Mouse (Mus musculus) midbrain, embryonic 12.5 days (tissue): ENCODE results near the gene Slc35a3. TPM values are rescaled to one million over a fixed set of nuclear protein-coding genes. Genes with fewer than 3 reads are reported as not detected.
A peak's percentile ranks its signal among the peaks of the same experiment; 100 is the strongest.
"Not testable (repeated sequence)": the region's sequence is repeated elsewhere in the genome, so short reads cannot be mapped to it uniquely, and the experiment has no call there.

ENCODE experiments used
- ATAC-seq: fragments of 200-750 bp; cut with Nextera tagmentation; 2 replicates; pipeline ENCODE4 v1.8.0; 2017; ENCODE audit warnings: low read depth, moderate TSS enrichment, moderate library complexity; ENCODE audit not compliant: low FRiP score
- H3K27ac ChIP-seq: fragments of 300-500 bp; sonication (generic); replicated peaks from 2 replicates; pipeline ENCODE4 v1.5.1; 2016; ENCODE audit warnings: mild to moderate bottlenecking
- H3K27me3 ChIP-seq: fragments of 300-500 bp; sonication (generic); 2 replicates; pipeline ENCODE4 v1.6.1; 2016; ENCODE audit warnings: mild to moderate bottlenecking
- H3K36me3 ChIP-seq: fragments of 300-500 bp; sonication (generic); 2 replicates; pipeline ENCODE4 v1.6.1; 2016
- H3K4me1 ChIP-seq: fragments of 300-500 bp; sonication (generic); 2 replicates; pipeline ENCODE4 v1.6.1; 2016
- H3K4me2 ChIP-seq: fragments of 300-500 bp; sonication (generic); replicated peaks from 2 replicates; pipeline ENCODE4 v1.6.1; 2016; ENCODE audit warnings: mild to moderate bottlenecking, moderate library complexity
- H3K4me3 ChIP-seq: fragments of 300-500 bp; sonication (generic); 2 replicates; pipeline ENCODE4 v1.5.1; 2016; ENCODE audit warnings: mild to moderate bottlenecking
- H3K9ac ChIP-seq: fragments of 300-500 bp; sonication (generic); replicated peaks from 2 replicates; pipeline ENCODE4 v1.6.1; 2016; ENCODE audit warnings: mild to moderate bottlenecking, moderate library complexity
- H3K9me3 ChIP-seq: fragments of 300-500 bp; sonication (generic); 2 replicates; pipeline ENCODE4 v1.6.1; 2016; ENCODE audit warnings: mild to moderate bottlenecking
- WGBS: fragments of 180-500 bp; shearing (Covaris S2); methylation state at CpG from one replicate; pipeline ENCODE4 v1.1.7; 2016; 5-methylcytosine and 5-hydroxymethylcytosine counted together
- polyA plus RNA-seq: library from polyadenylated mRNA; unstranded; fragments of >200 nt; fragmentation: Nextera tagmentation; extraction: Ambion mirVana; gene quantifications from 2 replicates; pipeline ENCODE4 v1.2.1, GENCODE M21; 2016

Gene Slc35a3
- 8.5 and 8.7 TPM in 2 replicates for polyA plus RNA-seq

- WGBS, result 5% methylated on average over 8 of the region's 8 CpGs
Measured at GRCm38 (mm10) chr3:116712436-116712881, at the start of gene Slc35a3. Gene Slc35a3 (minus strand): TSS chr3:116712831.

DNA sequence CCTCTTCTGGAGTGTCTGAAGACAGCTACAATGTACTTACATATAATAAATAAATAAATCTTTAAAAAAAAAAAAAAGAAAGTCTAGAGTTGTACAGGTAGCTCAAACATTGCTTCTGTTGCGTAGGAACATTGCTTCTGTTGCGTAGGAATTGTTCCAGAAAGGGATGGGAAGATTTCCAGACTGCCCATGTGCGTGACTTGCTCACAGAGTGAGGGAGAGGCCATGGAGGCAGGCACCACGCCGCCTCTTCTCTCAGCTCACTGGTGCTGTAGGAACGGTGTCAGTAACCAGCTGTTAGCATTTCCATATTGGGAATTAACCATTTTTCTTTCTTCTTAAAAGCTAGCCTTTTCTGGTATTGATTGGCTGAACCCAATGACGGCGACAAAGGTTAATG, 40.2 kb upstream of the Slc35a3 start:
- WGBS, result 94% methylated on average over 8 of the region's 8 CpGs
- Histone ChIP-seq H3K9me3 (no peaks in the 10 kb centered on the region), H3K9ac (no peak overlapping the region), H3K27ac (no peak overlapping the region), H3K27me3 (no peaks in the 10 kb centered on the region), H3K4me2 (no peak overlapping the region), H3K4me1 (no peaks in the 10 kb centered on the region), H3K4me3 (no peak overlapping the region), H3K36me3 (peaks cover 33% of the 10 kb centered on the region)
- no peak for ATAC-seq

More at GRCm38 (mm10) chr3:116712436-116712881, at the start of gene Slc35a3:
- peak; percentile 21; the same call in 1 of the 2 replicates for ATAC-seq
- Histone ChIP-seq H3K4me3 (peak within 1 kb of the TSS; percentile 93), H3K9me3 (no peaks in the 10 kb centered on the region), H3K27me3 (peaks cover 16% of the 10 kb centered on the region), H3K36me3 (no peaks in the 10 kb centered on the region), H3K4me1 (peaks cover 13% of the 10 kb centered on the region), H3K27ac (peak within 1 kb of the TSS; percentile 27), H3K4me2 (peak within 1 kb of the TSS; percentile 76), H3K9ac (peak within 1 kb of the TSS; percentile 93)

- Histone ChIP-seq H3K4me1 (no peaks in the 10 kb centered on the region), H3K9ac (no peak overlapping the region), H3K4me2 (no peak overlapping the region), H3K9me3 (no peaks in the 10 kb centered on the region), H3K27ac (no peak overlapping the region), H3K4me3 (no peak overlapping the region), H3K27me3 (no peaks in the 10 kb centered on the region), H3K36me3 (peaks cover 24% of the 10 kb centered on the region)
- 81% methylated on average over 4 of the region's 4 CpGs for WGBS
- ATAC-seq, result 0 out of 2 replicates have a peak, but pooled peaks have one; percentile 48
Measured at GRCm38 (mm10) chr3:116751191-116751860, 38.7 kb upstream of the Slc35a3 start.

GRCm38 (mm10) chr3:116748391-116749170, 36.0 kb upstream of the Slc35a3 start:
- no peak overlapping the region for H3K4me2 ChIP-seq
- ATAC-seq, result no peak
- H3K4me1 ChIP-seq, result no peaks in the 10 kb centered on the region
- H3K27ac ChIP-seq, result no peak overlapping the region
- H3K27me3 ChIP-seq, result no peaks in the 10 kb centered on the region
- H3K9me3 ChIP-seq, result no peaks in the 10 kb centered on the region
- 59% methylated on average over 8 of the region's 8 CpGs for WGBS
- no peak overlapping the region for H3K4me3 ChIP-seq
- peaks cover 23% of the 10 kb centered on the region for H3K36me3 ChIP-seq
- H3K9ac ChIP-seq, result no peak overlapping the region

DNA sequence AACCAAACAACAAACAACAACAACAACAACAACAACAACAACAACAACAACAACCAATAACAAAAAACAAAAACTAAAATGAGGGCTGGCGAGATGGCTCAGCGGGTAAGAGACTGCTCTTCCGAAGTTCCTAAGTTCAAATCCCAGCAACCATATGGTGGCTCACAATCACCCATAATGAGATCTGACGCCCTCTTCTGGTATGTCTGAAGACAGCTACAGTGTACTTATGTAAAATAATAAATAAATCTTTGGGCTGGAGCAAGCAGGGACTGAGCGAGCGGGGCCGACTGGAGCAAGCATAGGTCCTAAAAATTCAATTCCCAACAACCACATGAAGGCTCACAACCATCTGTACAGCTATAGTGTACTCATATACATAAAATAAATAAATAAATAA, 35.0 kb upstream of the Slc35a3 start:
- not testable (repeated sequence) for H3K27ac ChIP-seq, ATAC-seq, H3K27me3 ChIP-seq, H3K9me3 ChIP-seq, H3K4me1 ChIP-seq, H3K4me2 ChIP-seq, H3K4me3 ChIP-seq, H3K9ac ChIP-seq
- WGBS, result 89% methylated on average over 7 of the region's 7 CpGs
- peaks cover 20% of the 10 kb centered on the region for H3K36me3 ChIP-seq

DNA sequence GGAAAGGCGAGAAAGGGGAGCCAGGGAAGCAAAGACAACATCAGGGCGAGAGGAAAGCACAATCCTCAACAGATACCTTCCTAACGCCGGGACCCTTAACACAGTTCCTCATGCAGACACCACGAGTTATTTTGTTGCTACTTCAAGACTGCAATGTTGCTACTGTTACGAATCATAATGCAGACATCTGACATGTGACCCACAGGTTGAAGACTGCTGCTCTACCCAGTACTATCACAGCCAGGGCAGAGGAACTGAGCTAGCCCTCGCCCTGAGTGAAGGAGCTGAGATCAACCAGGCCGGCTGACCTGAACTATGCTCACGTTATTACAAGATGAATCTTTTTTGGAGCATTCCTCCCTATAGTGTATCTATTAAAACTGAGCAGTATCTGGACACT, 28.3 kb upstream of the Slc35a3 start:
- no peak for ATAC-seq
- H3K4me3 ChIP-seq, result no peak overlapping the region
- H3K27me3 ChIP-seq, result no peaks in the 10 kb centered on the region
- H3K36me3 ChIP-seq, result peaks cover 4% of the 10 kb centered on the region
- no peak overlapping the region for H3K9ac ChIP-seq
- H3K4me2 ChIP-seq, result no peak overlapping the region
- no peaks in the 10 kb centered on the region for H3K9me3 ChIP-seq
- no peaks in the 10 kb centered on the region for H3K4me1 ChIP-seq
- no peak overlapping the region for H3K27ac ChIP-seq
- WGBS, result 86% methylated on average over 9 of the region's 9 CpGs

GRCm38 (mm10) chr3:116740106-116740505, 27.5 kb upstream of the Slc35a3 start:
- Histone ChIP-seq H3K27ac (no peak overlapping the region), H3K36me3 (peaks cover 4% of the 10 kb centered on the region), H3K9ac (no peak overlapping the region), H3K4me2 (no peak overlapping the region), H3K27me3 (no peaks in the 10 kb centered on the region), H3K9me3 (no peaks in the 10 kb centered on the region), H3K4me3 (no peak overlapping the region), H3K4me1 (no peaks in the 10 kb centered on the region)
- no peak for ATAC-seq
- 95% methylated on average over 5 of the region's 5 CpGs for WGBS

DNA sequence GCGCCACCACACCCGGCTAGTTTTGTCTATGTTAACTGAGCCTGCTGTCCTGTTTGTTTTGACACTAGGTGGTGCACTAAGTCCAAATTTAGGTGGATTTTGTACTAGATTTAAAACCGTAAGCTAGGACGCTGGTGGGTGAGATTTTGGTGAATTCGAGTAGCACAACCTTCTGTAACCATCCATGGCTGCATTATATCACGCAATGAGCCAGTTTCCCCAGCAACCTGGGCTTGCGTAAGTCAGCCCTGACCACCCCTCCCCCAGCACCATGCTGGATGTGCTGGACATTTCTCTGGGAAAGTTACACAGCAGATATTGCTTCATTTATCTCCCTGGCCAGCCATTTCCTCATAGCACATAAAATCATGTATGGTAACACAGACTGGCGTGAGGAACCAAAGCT, 24.7 kb upstream of the Slc35a3 start:
- Histone ChIP-seq H3K4me3 (no peak overlapping the region), H3K9me3 (no peaks in the 10 kb centered on the region), H3K4me2 (no peak overlapping the region), H3K27me3 (no peaks in the 10 kb centered on the region), H3K36me3 (no peaks in the 10 kb centered on the region), H3K9ac (no peak overlapping the region), H3K27ac (no peak overlapping the region), H3K4me1 (no peaks in the 10 kb centered on the region)
- WGBS, result 83% methylated on average over 8 of the region's 8 CpGs
- no peak for ATAC-seq

- no peak for ATAC-seq
- H3K4me2 ChIP-seq, result no peak overlapping the region
- H3K27ac ChIP-seq, result no peak overlapping the region
Measured at GRCm38 (mm10) chr3:116729483-116730174, 17.0 kb upstream of the Slc35a3 start.

DNA sequence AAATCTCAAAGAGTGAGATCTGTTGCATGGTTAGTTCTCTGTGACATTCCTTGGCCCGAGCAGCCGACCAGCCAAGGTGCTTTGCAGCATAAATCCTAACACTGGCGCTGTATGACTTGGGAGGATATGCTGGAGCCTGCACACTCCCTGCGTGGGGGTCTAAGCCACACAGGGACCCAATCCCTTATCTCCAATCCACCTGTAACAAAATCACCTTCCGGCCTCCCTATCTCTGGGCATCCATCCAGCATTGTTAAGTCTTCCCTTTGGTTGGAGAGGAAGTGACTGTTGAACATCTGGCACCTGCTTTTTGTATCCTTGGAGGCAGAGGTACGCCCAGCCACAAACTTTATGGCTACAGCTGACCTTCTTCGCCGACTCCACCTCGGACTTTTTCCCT, 14.2 kb upstream of the Slc35a3 start:
- Histone ChIP-seq H3K36me3 (no peaks in the 10 kb centered on the region), H3K27me3 (no peaks in the 10 kb centered on the region), H3K27ac (no peak overlapping the region), H3K9me3 (no peaks in the 10 kb centered on the region), H3K4me3 (no peak overlapping the region), H3K4me1 (peaks cover 5% of the 10 kb centered on the region; the same call in 1 of the 2 replicates), H3K9ac (no peak overlapping the region), H3K4me2 (no peak overlapping the region)
- no peak for ATAC-seq
- WGBS, result 77% methylated on average over 9 of the region's 9 CpGs

More at GRCm38 (mm10) chr3:116729483-116730174, 17.0 kb upstream of the Slc35a3 start:
- Histone ChIP-seq H3K36me3 (no peaks in the 10 kb centered on the region), H3K4me3 (no peak overlapping the region), H3K9me3 (no peaks in the 10 kb centered on the region), H3K4me1 (peaks cover 5% of the 10 kb centered on the region; the same call in 1 of the 2 replicates), H3K27me3 (no peaks in the 10 kb centered on the region), H3K9ac (no peak overlapping the region)
- 85% methylated on average over 2 of the region's 2 CpGs for WGBS

GRCm38 (mm10) chr3:116723496-116724481, 11.2 kb upstream of the Slc35a3 start:
- Histone ChIP-seq H3K4me2 (no peak overlapping the region), H3K27me3 (no peaks in the 10 kb centered on the region), H3K4me3 (no peak overlapping the region), H3K9ac (no peak overlapping the region), H3K36me3 (no peaks in the 10 kb centered on the region), H3K27ac (no peak overlapping the region), H3K9me3 (no peaks in the 10 kb centered on the region), H3K4me1 (no peaks in the 10 kb centered on the region)
- ATAC-seq, result no peak
- 56% methylated on average over 10 of the region's 10 CpGs for WGBS
